Mouse (Mus musculus) gastrocnemius, postnatal 14 days (tissue): ENCODE measurements around the gene Cfi. TPM values are rescaled to one million over a fixed set of nuclear protein-coding genes. Genes with fewer than 3 reads are reported as not detected.

Experiments
- DNase-seq: peaks from one replicate; pipeline ENCODE4 v3.0.0; 2021; ENCODE audit warnings: mixed read lengths
- intact Hi-C: fragments of 180-260 bp; cut with DNase I; formaldehyde crosslinking; loops from one replicate; pipeline ENCODE4 v1.15.1; 2025; ENCODE audit warnings: low total_unique reads
- total RNA-seq, 2 experiments: library from RNA; stranded (reverse); gene quantifications; 2 replicates each; pipeline ENCODE4 v1.2.3; 2021

Cfi gene
- total RNA-seq, 2 experiments from 2014 or later, result not detected

DNA sequence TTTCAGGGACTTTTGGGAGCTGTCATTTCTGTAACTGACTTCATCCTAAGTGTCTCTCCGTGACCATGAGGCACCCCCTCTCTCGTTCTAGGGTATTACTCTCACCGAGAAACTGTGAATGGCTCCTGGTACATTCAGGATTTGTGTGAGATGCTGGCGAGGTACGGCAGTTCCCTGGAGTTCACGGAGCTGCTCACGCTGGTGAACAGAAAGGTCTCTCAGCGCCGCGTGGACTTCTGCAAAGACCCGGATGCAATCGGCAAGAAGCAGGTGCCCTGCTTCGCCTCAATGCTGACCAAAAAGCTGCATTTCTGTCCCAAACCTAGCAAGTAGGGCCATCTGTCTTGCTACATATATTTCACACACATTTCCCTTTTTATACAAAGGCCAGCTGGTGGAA is 77.6 kb downstream of the Cfi start:
- intact Hi-C loops, result no loop called here
- DNase-seq, result no peak

DNA sequence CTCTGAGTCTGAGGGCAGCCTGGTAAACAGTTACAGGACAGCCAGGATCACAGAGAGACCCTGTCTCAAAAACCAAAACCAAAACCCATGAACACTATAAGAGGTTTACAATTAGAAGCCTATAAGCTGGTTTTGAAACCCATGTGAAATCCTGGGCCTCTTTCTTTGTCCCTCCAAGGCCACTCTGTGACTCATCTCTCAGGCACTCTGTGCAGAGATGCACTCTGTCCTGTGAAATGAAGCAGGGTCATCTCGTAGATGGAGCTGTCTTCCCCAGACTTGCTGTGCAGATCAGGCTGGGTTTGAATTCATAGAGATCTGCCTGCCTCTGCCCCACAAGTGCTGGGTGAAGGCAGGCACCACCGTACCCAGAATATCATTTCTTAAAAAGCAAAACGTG is 81.7 kb downstream of the Cfi start:
- intact Hi-C loops, result no loop called here
- DNase-seq, result no peak

DNA sequence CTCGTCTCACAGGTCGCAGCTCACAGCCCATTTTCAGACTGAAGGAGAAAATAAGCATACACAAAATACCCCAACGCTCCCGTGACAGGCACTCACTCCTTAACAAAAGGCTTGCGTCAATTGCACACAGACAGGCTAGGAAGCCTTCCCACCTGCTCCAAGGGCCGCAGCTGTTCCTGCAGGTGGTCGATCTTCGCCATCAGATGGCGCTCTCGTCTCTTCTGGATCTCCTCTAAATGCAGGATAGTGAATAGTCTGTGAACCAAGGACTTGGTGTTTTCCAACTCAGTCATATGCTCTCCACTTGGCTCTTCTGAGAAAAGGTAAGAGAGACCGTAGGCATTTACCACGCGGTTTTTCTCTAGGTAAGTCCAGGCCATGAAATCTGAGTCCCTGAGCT is 82.8 kb downstream of the Cfi start:
- DNase-seq, result peak; percentile 59
- intact Hi-C loops, result loop anchor here (2.0 kb wide), 1 partner anchor 160 kb away; no protein-coding TSS in a partner anchor

DNA sequence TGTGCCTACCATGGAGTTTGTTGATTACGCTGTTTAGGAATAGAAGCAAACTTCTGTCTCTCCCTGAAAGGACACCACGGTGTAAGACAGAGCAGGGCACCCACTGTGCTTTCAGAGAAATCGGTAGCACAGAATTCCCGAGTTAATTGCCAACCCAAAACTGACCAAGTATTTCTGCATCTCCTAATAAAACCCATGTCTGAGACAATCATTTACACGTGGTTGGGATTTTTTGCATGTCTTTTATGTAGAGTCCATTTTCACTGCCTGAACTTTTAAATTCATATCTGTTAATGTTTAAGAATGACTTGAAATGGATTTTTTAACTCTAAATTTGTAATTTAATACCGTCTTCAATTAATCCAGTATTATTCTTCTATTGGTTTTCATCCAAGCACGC is 87.9 kb downstream of the Cfi start:
- DNase-seq, result no peak
- intact Hi-C loops, result no loop called here

Other genes with a start within 250 kb of the Cfi start
- gene Egf, start 80.6 kb upstream of the Cfi start, total RNA-seq, result 10 to 100 TPM; 21.0 to 24.7 TPM
- gene Lrit3, start 31.9 kb upstream of the Cfi start, total RNA-seq, result not detected
- not detected for gene Rrh, start 13.3 kb upstream of the Cfi start, total RNA-seq
- 10 to 100 TPM; 16.0 to 26.7 TPM for gene Gar1, start 4.5 kb upstream of the Cfi start, total RNA-seq
- 10 to 100 TPM; 28.2 to 39.8 TPM for gene Pla2g12a, start 42.7 kb downstream of the Cfi start, total RNA-seq
- 1 to 10 TPM; 5.2 to 5.7 TPM for gene Casp6, start 65.5 kb downstream of the Cfi start, total RNA-seq
- 1 to 10 TPM in 1 of 2 experiments, under 1 TPM in 1; 0.98 to 1.4 TPM for gene Mcub, start 134.3 kb downstream of the Cfi start, total RNA-seq
- gene Sec24b, start 225.7 kb downstream of the Cfi start, total RNA-seq, result 10 to 100 TPM; 20.8 to 21.8 TPM